In the genomic region with DNA sequence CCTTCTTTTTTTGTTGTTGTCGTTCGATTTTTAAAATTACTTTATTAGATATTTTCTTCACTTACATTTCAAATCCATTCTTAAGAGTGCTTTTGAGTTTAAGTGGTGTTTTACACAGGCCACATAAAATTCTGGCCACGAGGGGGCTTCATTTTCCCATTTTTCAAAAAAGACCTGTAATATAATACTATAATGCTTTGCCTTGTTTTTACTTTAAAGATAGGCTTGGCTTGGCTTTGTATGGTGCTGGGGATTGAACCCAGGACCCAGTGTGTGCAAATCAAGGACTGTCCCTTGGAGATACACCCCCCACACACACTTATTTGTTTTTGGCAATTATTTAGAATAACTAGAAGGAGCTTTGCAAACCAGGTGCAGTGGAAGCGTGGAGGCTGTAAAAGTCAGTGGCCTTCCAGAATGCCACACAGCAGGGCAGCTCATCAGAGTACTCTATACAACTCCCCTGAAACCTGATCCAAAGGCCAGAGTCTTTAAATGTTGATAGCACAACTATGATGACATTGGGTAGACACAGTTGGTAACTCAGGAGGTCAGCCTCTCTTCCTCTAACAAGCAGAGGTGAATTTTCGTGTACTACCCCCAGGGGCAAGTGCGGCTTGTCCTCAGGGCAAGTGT, we compare ENCODE assay signal across 9 mouse cellular contexts. TPM values are rescaled to one million over a fixed set of nuclear protein-coding genes. Genes with fewer than 3 reads are reported as not detected.
A peak's percentile ranks its signal among the peaks of the same experiment; 100 is the strongest.
DNase-seq lines count a peak whose midpoint lies in the region; ATAC-seq lines count a peak whose summit lies in the region.
"Had no signal": no experiment of that assay in that cellular context is flagged by ENCODE, and none has a peak within 500 bp of the region (broad histone marks: within the 10 kb centered on the region; RNA-seq: fewer than 3 reads in every experiment).

No protein-coding gene starts in this region.

- ATAC-seq in forebrain, embryonic 12.5 days (ENCODE audit: low FRiP score), result peak; percentile 42; the same call in 1 of the 2 replicates
- no peak; the same call in 1 of the 2 replicates for ATAC-seq in forebrain, embryonic 11.5 days (replicated peaks; ENCODE audit: low FRiP score)
- 0 out of 2 replicates have a peak, but pooled peaks have one; percentile 27 for ATAC-seq in common myeloid progenitor, adult 5-6 weeks (replicated peaks; ENCODE audit: low read depth, poor library complexity, severe bottlenecking)
- peak; percentile 59; the same call in 1 of the 2 replicates for ATAC-seq in hindbrain, embryonic 14.5 days (ENCODE audit: low FRiP score)

- WGBS in forebrain, embryonic 12.5 days, result 56% methylated on average over 6 of the region's 6 CpGs
- WGBS in forebrain, embryonic 11.5 days, result 62% methylated on average over 6 of the region's 6 CpGs
- WGBS in hindbrain, embryonic 14.5 days, result 57% methylated on average over 6 of the region's 6 CpGs

- H3K4me1 ChIP-seq in forebrain, embryonic 12.5 days, result no peaks in the 10 kb centered on the region
- no peaks in the 10 kb centered on the region for H3K4me1 ChIP-seq in forebrain, embryonic 11.5 days (replicated peaks; ENCODE audit: control insufficient read depth, insufficient read depth, low read length)
- no peaks in the 10 kb centered on the region for H3K4me1 ChIP-seq in hindbrain, embryonic 14.5 days (replicated peaks; ENCODE audit: control insufficient read depth, insufficient read depth, low read length)

- H3K4me2 ChIP-seq in forebrain, embryonic 12.5 days, result no peak overlapping the region
- H3K4me2 ChIP-seq in forebrain, embryonic 11.5 days (ENCODE audit: low read depth, low read length, severe bottlenecking), result no peak overlapping the region
- no peak overlapping the region for H3K4me2 ChIP-seq in hindbrain, embryonic 14.5 days (replicated peaks)

- DNase-seq in forebrain, embryonic 11.5 days (ENCODE audit: low spot score), result no peak
- peak; percentile 28 for DNase-seq in R1 (ENCODE audit: low read depth, low spot score)
- DNase-seq in hindbrain, embryonic 14.5 days (ENCODE audit: low spot score), result peak; percentile 86
- DNase-seq in layer of hippocampus, adult 9-11 months, result peak; percentile 39
- peak; percentile 87 for DNase-seq in lung, postnatal 36 days
- DNase-seq in right cerebral cortex, postnatal 36 days (ENCODE audit: low spot score in 2 of 2), result peak; percentile 30 to 32

- H3K9me3 ChIP-seq in forebrain, embryonic 12.5 days, result no peaks in the 10 kb centered on the region
- no peaks in the 10 kb centered on the region for H3K9me3 ChIP-seq in forebrain, embryonic 11.5 days (ENCODE audit: control insufficient read depth, low read length)
- no peaks in the 10 kb centered on the region for H3K9me3 ChIP-seq in hindbrain, embryonic 14.5 days (ENCODE audit: control insufficient read depth, low read length)

- H3K9ac ChIP-seq in forebrain, embryonic 12.5 days, result no peak overlapping the region
- no peak overlapping the region for H3K9ac ChIP-seq in forebrain, embryonic 11.5 days (ENCODE audit: low read length)
- H3K9ac ChIP-seq in hindbrain, embryonic 14.5 days, result no peak overlapping the region

- no peak overlapping the region for H3K4me3 ChIP-seq in forebrain, embryonic 12.5 days (replicated peaks)
- no peak overlapping the region for H3K4me3 ChIP-seq in forebrain, embryonic 11.5 days (ENCODE audit: low read depth, low read length)
- H3K4me3 ChIP-seq in hindbrain, embryonic 14.5 days (replicated peaks; ENCODE audit: low read length), result no peak overlapping the region
- H3K4me3 ChIP-seq: myocyte had no signal

- H3K36me3 ChIP-seq in forebrain, embryonic 12.5 days (replicated peaks), result no peaks in the 10 kb centered on the region
- H3K36me3 ChIP-seq in forebrain, embryonic 11.5 days (ENCODE audit: control insufficient read depth, insufficient read depth, low read length), result no peaks in the 10 kb centered on the region
- H3K36me3 ChIP-seq in hindbrain, embryonic 14.5 days (replicated peaks; ENCODE audit: control insufficient read depth, insufficient read depth), result no peaks in the 10 kb centered on the region

- no peaks in the 10 kb centered on the region for H3K27me3 ChIP-seq in forebrain, embryonic 12.5 days
- no peaks in the 10 kb centered on the region for H3K27me3 ChIP-seq in forebrain, embryonic 11.5 days (ENCODE audit: control insufficient read depth, insufficient read depth, low read length)
- H3K27me3 ChIP-seq in hindbrain, embryonic 14.5 days (ENCODE audit: control insufficient read depth, insufficient read depth, low read length), result no peaks in the 10 kb centered on the region

- no peak overlapping the region for H3K27ac ChIP-seq in forebrain, embryonic 12.5 days
- H3K27ac ChIP-seq in forebrain, embryonic 11.5 days (ENCODE audit: low read depth, low read length), result no peak overlapping the region
- H3K27ac ChIP-seq in hindbrain, embryonic 14.5 days, result no peak overlapping the region

RNA-seq across cellular contexts. Expression of a gene that starts 44.4 kb away (rescaled TPM):
- polyA plus RNA-seq in forebrain, embryonic 12.5 days (2016; fragmentation: Nextera tagmentation; extraction: Ambion mirVana), result 2.0 and 2.2 TPM in 2 replicates
- polyA plus RNA-seq in forebrain, embryonic 11.5 days (2014; fragmentation: Nextera tagmentation; extraction: Ambion mirVana), result 2.0 and 2.1 TPM in 2 replicates
- total RNA-seq in common myeloid progenitor, adult 5-6 weeks (2017), result 0.18 TPM in 1 of 2 replicates, not detected in the other
- polyA plus RNA-seq in hindbrain, embryonic 14.5 days (2014; fragmentation: Nextera tagmentation; extraction: Ambion mirVana), result 1.0 TPM in 2 replicates
